Mouse (Mus musculus): ENCODE measurements around the gene Lrrc37a. TPM values are rescaled to one million over a fixed set of nuclear protein-coding genes. Genes with fewer than 3 reads are reported as not detected.
"Not testable (repeated sequence)": the region's sequence is repeated elsewhere in the genome, so short reads cannot be mapped to it uniquely, and the experiment has no call there.

The Lrrc37a gene
- polyA plus RNA-seq, 1 experiment from 2014 or later, result not detected

- H3K4me2 ChIP-seq (replicated peaks), result peak within 1 kb of the TSS; percentile 85
- no peaks in the 10 kb centered on the region for H3K9me3 ChIP-seq
- no peaks in the 10 kb centered on the region for H3K36me3 ChIP-seq
- WGBS, result under 1% methylated on average over 67 of the region's 67 CpGs
- no peaks in the 10 kb centered on the region for H3K27me3 ChIP-seq (replicated peaks)
- peak within 1 kb of the TSS; percentile 85 for H3K4me3 ChIP-seq (replicated peaks)
- H3K4me1 ChIP-seq (replicated peaks), result peaks cover 6% of the 10 kb centered on the region
- peak; percentile 98 for ATAC-seq
- peak within 1 kb of the TSS; percentile 82 for H3K27ac ChIP-seq
- peak within 1 kb of the TSS; percentile 77 for H3K9ac ChIP-seq
Measured at GRCm38 (mm10) chr11:103411981-103412949, 92.1 kb downstream of the Lrrc37a start, which contains the start of gene Plekhm1. Gene Plekhm1 (minus strand): TSS chr11:103412687.

GRCm38 (mm10) chr11:103411301-103411700, 93.1 kb downstream of the Lrrc37a start:
- no peak for ATAC-seq
- Histone ChIP-seq H3K4me3 (replicated peaks) (peak overlapping the region; percentile 85; the same call in 1 of the 2 replicates), H3K4me2 (replicated peaks) (peak overlapping the region; percentile 85), H3K27ac (no peak overlapping the region), H3K36me3 (0 out of 2 replicates have a peak, but pooled peaks cover 2% of the 10 kb centered on the region), H3K4me1 (replicated peaks) (peaks cover 6% of the 10 kb centered on the region), H3K9me3 (no peaks in the 10 kb centered on the region), H3K9ac (no peak overlapping the region), H3K27me3 (replicated peaks) (no peaks in the 10 kb centered on the region)
- 72% methylated on average over 1 of the region's 1 CpGs for WGBS

GRCm38 (mm10) chr11:103408880-103409279, 95.5 kb downstream of the Lrrc37a start:
- H3K9ac ChIP-seq, result no peak overlapping the region
- WGBS, result 89% methylated on average over 13 of the region's 13 CpGs
- H3K4me3 ChIP-seq (replicated peaks), result no peak overlapping the region
- H3K36me3 ChIP-seq, result 0 out of 2 replicates have a peak, but pooled peaks cover 2% of the 10 kb centered on the region
- no peak for ATAC-seq
- no peak overlapping the region for H3K27ac ChIP-seq
- no peaks in the 10 kb centered on the region for H3K9me3 ChIP-seq
- no peak overlapping the region for H3K4me2 ChIP-seq (replicated peaks)
- peaks cover 6% of the 10 kb centered on the region for H3K4me1 ChIP-seq (replicated peaks)
- H3K27me3 ChIP-seq (replicated peaks), result no peaks in the 10 kb centered on the region

GRCm38 (mm10) chr11:103407136-103407535, 97.3 kb downstream of the Lrrc37a start:
- not testable (repeated sequence) for ATAC-seq, H3K9ac ChIP-seq
- 57% methylated on average over 5 of the region's 5 CpGs for WGBS

GRCm38 (mm10) chr11:103406551-103406950, 97.8 kb downstream of the Lrrc37a start:
- H3K4me2 ChIP-seq (replicated peaks), result no peak overlapping the region
- 64% methylated on average over 7 of the region's 7 CpGs for WGBS
- no peaks in the 10 kb centered on the region for H3K27me3 ChIP-seq (replicated peaks)
- ATAC-seq, result peak; percentile 77
- no peak overlapping the region for H3K4me3 ChIP-seq (replicated peaks)
- no peaks in the 10 kb centered on the region for H3K9me3 ChIP-seq
- 0 out of 2 replicates have a peak, but pooled peaks cover 2% of the 10 kb centered on the region for H3K36me3 ChIP-seq
- H3K27ac ChIP-seq, result no peak overlapping the region
- no peaks in the 10 kb centered on the region for H3K4me1 ChIP-seq (replicated peaks)
- H3K9ac ChIP-seq, result no peak overlapping the region

More at GRCm38 (mm10) chr11:103407136-103407535, 97.3 kb downstream of the Lrrc37a start:
- H3K36me3 ChIP-seq; H3K4me2 ChIP-seq (replicated peaks); H3K4me3 ChIP-seq (replicated peaks); H3K4me1 ChIP-seq (replicated peaks); H3K27ac ChIP-seq; H3K27me3 ChIP-seq (replicated peaks); H3K9me3 ChIP-seq: not testable (repeated sequence)

- WGBS, result 92% methylated on average over 1 of the region's 1 CpGs
- H3K27ac ChIP-seq, result no peak overlapping the region
- H3K36me3 ChIP-seq, result 0 out of 2 replicates have a peak, but pooled peaks cover 2% of the 10 kb centered on the region
- H3K27me3 ChIP-seq (replicated peaks), result no peaks in the 10 kb centered on the region
- H3K4me2 ChIP-seq (replicated peaks), result no peak overlapping the region
- H3K9me3 ChIP-seq, result no peaks in the 10 kb centered on the region
- H3K4me1 ChIP-seq (replicated peaks), result no peaks in the 10 kb centered on the region
- H3K9ac ChIP-seq, result no peak overlapping the region
- H3K4me3 ChIP-seq (replicated peaks), result no peak overlapping the region
- ATAC-seq, result no peak
Measured at GRCm38 (mm10) chr11:103405814-103406213, 98.6 kb downstream of the Lrrc37a start.

GRCm38 (mm10) chr11:103404618-103405017, 99.8 kb downstream of the Lrrc37a start:
- Histone ChIP-seq H3K36me3 (0 out of 2 replicates have a peak, but pooled peaks cover 2% of the 10 kb centered on the region), H3K27me3 (replicated peaks) (no peaks in the 10 kb centered on the region), H3K9me3 (no peaks in the 10 kb centered on the region), H3K4me3 (replicated peaks) (no peak overlapping the region), H3K4me2 (replicated peaks) (no peak overlapping the region), H3K27ac (no peak overlapping the region), H3K4me1 (replicated peaks) (no peaks in the 10 kb centered on the region), H3K9ac (no peak overlapping the region)
- ATAC-seq, result no peak

- Histone ChIP-seq H3K9ac (no peak overlapping the region), H3K4me3 (replicated peaks) (no peak overlapping the region), H3K27me3 (replicated peaks) (no peaks in the 10 kb centered on the region), H3K4me1 (replicated peaks) (no peaks in the 10 kb centered on the region), H3K36me3 (0 out of 2 replicates have a peak, but pooled peaks cover 2% of the 10 kb centered on the region), H3K4me2 (replicated peaks) (no peak overlapping the region), H3K9me3 (no peaks in the 10 kb centered on the region), H3K27ac (no peak overlapping the region)
- ATAC-seq, result no peak
- WGBS, result 70% methylated on average over 4 of the region's 4 CpGs
Measured at GRCm38 (mm10) chr11:103403776-103404175, 100.6 kb downstream of the Lrrc37a start.

GRCm38 (mm10) chr11:103402738-103403137, 101.7 kb downstream of the Lrrc37a start:
- no peak overlapping the region for H3K4me2 ChIP-seq (replicated peaks)
- WGBS, result 90% methylated on average over 5 of the region's 5 CpGs

GRCm38 (mm10) chr11:103402198-103402597, 102.2 kb downstream of the Lrrc37a start:
- H3K36me3 ChIP-seq, result 0 out of 2 replicates have a peak, but pooled peaks cover 2% of the 10 kb centered on the region
- 0 out of 2 replicates have a peak, but pooled peaks have one; percentile 37 for ATAC-seq
- no peak overlapping the region for H3K27ac ChIP-seq
- no peaks in the 10 kb centered on the region for H3K4me1 ChIP-seq (replicated peaks)
- WGBS, result 43% methylated on average over 2 of the region's 2 CpGs
- no peaks in the 10 kb centered on the region for H3K27me3 ChIP-seq (replicated peaks)
- no peak overlapping the region for H3K9ac ChIP-seq
- H3K4me2 ChIP-seq (replicated peaks), result no peak overlapping the region
- no peaks in the 10 kb centered on the region for H3K9me3 ChIP-seq
- no peak overlapping the region for H3K4me3 ChIP-seq (replicated peaks)

More at GRCm38 (mm10) chr11:103402738-103403137, 101.7 kb downstream of the Lrrc37a start:
- Histone ChIP-seq H3K4me3 (replicated peaks) (no peak overlapping the region), H3K27me3 (replicated peaks) (no peaks in the 10 kb centered on the region), H3K27ac (no peak overlapping the region), H3K9me3 (no peaks in the 10 kb centered on the region), H3K9ac (no peak overlapping the region), H3K36me3 (0 out of 2 replicates have a peak, but pooled peaks cover 2% of the 10 kb centered on the region), H3K4me1 (replicated peaks) (no peaks in the 10 kb centered on the region)
- ATAC-seq, result no peak

Data from intestine, embryonic 15.5 days (tissue).